Mouse (Mus musculus): Measurements from ENCODE around the gene Unc13b.

- TF ChIP-seq CTCF (IDR thresholded peaks at IDR 0.05; ENCODE audit: borderline replicate concordance, extremely low read depth, insufficient read depth, insufficient read length) (no peak), POLR2A (IDR thresholded peaks at IDR 0.05; ENCODE audit: borderline replicate concordance, extremely low read depth, insufficient read depth, insufficient read length, poor library complexity, severe bottlenecking) (no peak)
These were observed 204.1 kb downstream of the Unc13b start for GRCm38 (mm10) chr4:43262821-43263220.

All from brain, embryonic 14.5 days (tissue).